Mouse (Mus musculus): Measurements from ENCODE around the gene Angptl8. TPM values are rescaled to one million over a fixed set of nuclear protein-coding genes. Genes with fewer than 3 reads are reported as not detected.
A peak's percentile ranks its signal among the peaks of the same experiment; 100 is the strongest.
"Not testable (repeated sequence)": the region's sequence is repeated elsewhere in the genome, so short reads cannot be mapped to it uniquely, and the experiment has no call there.

The Angptl8 gene
- total RNA-seq, 2 experiments from 2014 or later, result not detected

- no peak for DNase-seq (ENCODE audit: low spot score)
- intact Hi-C loops (cut with DNase I), result no loop called here
Observed at GRCm38 (mm10) chr9:21845381-21846080, 10.2 kb downstream of the Angptl8 start.

DNA sequence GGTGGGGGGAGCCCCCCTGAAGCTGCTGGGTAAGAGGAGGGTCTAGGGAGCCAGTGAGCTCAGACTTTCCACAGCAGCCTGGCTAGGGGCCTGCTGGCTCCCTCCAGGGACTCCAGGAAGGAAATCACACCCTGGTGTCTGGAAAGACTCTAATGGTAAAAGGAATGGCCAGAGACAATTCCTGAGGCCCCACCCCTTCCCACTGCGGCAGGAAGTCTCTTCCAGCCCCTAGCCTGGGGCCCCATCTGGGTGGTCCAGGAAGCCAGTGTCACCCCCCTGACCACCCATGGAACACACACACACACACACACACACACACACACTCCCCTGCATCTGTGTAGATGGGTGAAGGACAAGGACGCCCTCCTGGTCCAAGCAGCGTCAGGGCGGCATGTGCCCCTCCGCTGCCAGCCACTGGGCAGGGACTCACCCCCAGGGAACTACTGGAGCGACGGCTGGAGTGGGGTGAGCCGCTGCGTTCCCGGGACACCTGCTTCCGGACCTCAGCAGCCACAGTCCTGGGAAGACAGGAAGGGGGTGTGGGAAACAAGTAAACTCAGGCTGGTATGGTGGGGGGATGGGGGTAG, 11.5 kb downstream of the Angptl8 start:
- intact Hi-C loops (cut with DNase I), result no loop called here
- peak; percentile 84 for DNase-seq (ENCODE audit: low spot score)

GRCm38 (mm10) chr9:21847425-21847824, 12.1 kb downstream of the Angptl8 start:
- intact Hi-C loops (cut with DNase I), result no loop called here
- no peak for DNase-seq (ENCODE audit: low spot score)

GRCm38 (mm10) chr9:21847926-21848325, 12.6 kb downstream of the Angptl8 start:
- intact Hi-C loops (cut with DNase I), result no loop called here
- DNase-seq (ENCODE audit: low spot score), result no peak

DNA sequence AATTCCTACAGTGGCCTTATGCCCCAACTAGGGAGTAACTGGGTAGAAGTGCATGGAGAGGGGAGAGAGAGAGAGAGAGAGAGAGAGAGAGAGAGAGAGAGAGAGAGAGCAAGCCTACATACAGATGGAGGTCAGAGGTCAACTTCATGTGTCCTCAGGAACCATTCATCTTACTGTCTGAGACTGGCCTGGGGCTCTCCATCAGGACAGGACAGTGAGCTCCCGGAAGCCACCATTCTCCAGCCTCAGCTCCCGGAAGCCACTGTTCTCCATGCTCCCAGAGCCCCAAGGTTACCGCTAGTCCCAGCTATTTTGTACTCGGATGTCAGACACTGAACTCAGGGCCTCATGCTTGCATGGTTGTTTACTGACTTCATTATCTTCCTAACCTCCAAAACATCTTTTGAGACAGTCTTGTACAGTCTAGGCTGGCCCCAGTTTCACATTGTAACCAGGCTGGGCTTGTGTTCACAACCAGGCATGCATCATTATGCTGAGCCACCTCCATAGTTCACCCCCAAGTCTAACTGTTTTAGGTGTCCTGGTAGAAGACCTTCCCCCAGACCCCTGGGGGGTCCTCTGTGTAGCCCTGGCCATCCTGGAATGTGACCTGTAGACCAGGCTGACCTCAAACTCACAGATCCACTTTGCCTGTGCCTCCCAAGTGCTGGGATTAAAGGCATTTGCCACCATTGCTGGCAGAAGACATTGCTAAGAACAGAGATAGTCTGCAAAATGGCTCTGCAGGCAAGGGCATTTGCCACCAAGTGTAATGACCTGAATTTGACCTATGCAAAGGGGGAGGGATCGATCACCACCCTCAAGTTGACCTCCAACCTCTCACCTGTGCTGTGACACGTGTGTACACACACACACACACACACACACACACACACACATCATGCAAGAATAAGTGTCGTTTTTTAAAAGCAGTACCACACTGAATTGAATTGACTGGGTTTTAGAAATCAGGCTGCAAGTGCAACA, 14.7 kb downstream of the Angptl8 start:
- no peak for DNase-seq (ENCODE audit: low spot score)
- intact Hi-C loops (cut with DNase I), result no loop called here

DNA sequence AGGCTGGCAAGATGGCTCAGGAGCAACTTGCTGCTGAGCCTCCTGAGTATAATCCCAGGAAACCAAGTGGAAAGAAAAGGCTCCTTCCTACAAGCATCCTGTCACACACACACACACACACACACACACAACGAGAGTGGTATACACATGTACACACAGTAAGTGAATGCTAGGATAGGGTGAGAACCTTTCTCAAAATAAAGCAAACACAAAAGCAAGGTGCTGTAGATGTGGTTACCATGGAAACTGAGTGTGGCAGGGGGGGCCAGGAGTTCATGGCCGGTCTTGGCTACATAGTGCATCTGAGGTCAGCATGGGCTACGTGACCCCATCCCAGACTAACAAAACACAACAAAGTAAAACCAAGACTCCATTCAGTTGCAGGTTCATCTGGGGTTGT, 15.8 kb downstream of the Angptl8 start:
- DNase-seq (ENCODE audit: low spot score), result no peak
- intact Hi-C loops (cut with DNase I), result no loop called here

DNA sequence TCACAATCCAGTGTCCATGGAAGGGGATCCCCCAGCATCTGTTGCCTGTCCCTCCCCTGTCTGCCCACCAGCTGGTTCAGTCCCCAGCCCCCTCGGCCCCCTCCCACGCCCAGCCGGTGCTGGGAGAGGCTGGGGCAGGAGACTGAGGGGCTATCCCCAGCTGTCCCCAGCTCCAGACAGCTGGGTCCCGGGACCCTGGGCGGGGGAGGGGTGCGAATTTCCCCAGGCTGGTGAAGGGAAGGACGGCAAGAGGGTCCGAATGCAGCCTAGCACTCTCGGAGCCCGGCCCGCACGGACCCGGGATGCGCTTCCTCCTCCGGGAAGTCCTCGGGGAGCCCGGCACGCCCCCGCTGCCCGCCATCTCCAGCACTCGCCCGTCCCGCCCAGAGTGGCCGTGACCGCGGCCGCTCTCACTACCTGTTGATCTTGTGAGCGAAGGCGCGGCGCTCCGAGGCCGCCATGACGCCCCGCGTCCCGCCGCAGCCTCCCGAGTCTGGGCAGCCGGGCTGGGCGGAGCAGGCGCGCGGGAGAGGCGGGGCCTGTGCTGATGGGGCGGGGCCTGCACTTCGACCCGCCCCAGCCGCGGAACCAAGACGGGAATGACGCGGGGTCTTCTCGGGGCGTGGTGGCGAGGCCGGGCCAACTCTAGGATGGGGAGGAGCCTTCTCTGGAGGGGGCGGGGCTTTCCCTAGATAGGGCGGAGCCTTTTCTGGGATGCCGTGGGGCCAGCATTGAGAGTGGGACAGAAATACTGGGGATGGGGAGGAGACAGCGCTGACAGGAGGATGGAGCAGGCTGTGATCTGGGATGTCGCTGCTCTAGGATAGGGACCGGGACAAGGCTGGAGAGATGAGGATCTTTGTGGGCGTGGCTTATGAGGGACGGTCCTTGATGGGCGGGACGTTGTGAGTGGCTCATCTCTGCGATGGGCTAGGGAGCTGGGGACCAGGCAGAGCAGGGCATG, 17.1 kb downstream of the Angptl8 start, which contains the start of gene Dock6:
TSS of gene Dock6 (minus strand) at position 508 of the 964 bp plus-strand sequence.
- DNase-seq (ENCODE audit: low spot score), result peak; percentile 84
- intact Hi-C loops (cut with DNase I), result no loop called here

DNA sequence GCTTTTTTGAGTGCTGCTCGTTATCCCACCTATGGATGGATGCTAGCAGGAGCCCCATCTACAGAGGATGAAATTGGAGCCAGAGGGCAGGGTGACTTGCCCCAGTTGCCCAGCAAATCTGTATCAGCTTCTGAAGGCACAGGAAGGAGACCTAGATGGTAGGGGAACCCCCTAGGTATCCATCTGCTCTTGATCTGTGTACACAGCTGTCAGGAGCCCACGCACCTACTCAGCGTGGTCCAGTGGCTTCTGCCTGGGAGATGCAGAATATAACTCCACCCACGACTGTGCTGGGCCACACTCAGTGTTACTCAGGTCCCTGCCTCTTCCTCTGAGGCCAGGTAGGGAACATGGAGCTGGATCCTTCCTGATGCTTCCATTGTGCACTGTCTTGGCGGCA, 18.7 kb downstream of the Angptl8 start:
- intact Hi-C loops (cut with DNase I), result no loop called here
- DNase-seq (ENCODE audit: low spot score), result no peak

GRCm38 (mm10) chr9:21854894-21855293, 19.6 kb downstream of the Angptl8 start:
- no peak for DNase-seq (ENCODE audit: low spot score)

GRCm38 (mm10) chr9:21857501-21857900, 22.2 kb downstream of the Angptl8 start:
- no peak for DNase-seq (ENCODE audit: low spot score)
- intact Hi-C loops (cut with DNase I), result no loop called here

More at GRCm38 (mm10) chr9:21854894-21855293, 19.6 kb downstream of the Angptl8 start:
- intact Hi-C loops (cut with DNase I), result no loop called here

GRCm38 (mm10) chr9:21858084-21858483, 22.8 kb downstream of the Angptl8 start:
- DNase-seq (ENCODE audit: low spot score), result peak; percentile 73
- intact Hi-C loops (cut with DNase I), result no loop called here

DNA sequence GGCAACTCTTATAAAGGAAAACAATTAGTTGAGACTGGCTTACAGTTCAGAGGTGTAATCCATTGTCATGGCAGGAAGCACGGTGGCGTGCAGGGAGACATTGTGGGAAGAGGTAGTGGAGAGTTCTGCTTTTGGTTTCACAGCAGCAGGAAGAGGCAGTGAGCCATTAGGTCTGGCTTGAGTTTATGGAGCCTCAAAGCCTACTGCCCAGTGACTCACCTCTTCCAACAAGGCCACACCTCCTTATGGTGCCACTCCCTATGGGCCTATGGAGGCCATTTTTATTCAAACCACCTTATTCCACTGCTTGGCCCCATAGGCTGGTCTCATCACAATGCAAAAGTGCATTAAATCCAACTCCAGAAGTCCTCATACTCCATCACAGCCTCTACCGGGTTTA, 24.3 kb downstream of the Angptl8 start:
- intact Hi-C loops (cut with DNase I), result no loop called here
- DNase-seq (ENCODE audit: low spot score), result no peak

DNA sequence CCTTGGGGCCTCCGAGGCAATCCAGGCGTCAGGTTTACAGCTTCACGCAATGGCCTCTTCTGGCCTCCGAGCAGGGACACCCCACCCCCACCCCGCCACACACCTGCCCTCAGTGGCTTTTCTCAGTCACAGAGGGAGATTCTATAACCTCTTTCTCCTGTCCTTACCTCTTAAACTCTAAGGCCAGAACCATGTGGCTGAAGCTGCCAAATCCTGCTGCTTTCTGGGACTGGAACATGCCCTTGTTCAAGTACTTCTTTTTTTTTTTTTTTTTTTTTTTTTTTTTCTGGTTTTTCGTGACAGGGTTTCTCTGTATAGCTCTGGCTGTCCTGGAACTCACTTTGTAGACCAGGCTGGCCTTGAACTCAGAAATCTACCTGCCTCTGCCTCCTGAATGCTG, 25.0 kb downstream of the Angptl8 start:
- intact Hi-C loops (cut with DNase I); DNase-seq (ENCODE audit: low spot score): not testable (repeated sequence)

- DNase-seq (ENCODE audit: low spot score), result no peak
- intact Hi-C loops (cut with DNase I), result no loop called here
Observed at GRCm38 (mm10) chr9:21862181-21862580, 26.9 kb downstream of the Angptl8 start.

GRCm38 (mm10) chr9:21865673-21866398, 30.5 kb downstream of the Angptl8 start:
- intact Hi-C loops (cut with DNase I), result no loop called here
- DNase-seq (ENCODE audit: low spot score), result no peak

DNA sequence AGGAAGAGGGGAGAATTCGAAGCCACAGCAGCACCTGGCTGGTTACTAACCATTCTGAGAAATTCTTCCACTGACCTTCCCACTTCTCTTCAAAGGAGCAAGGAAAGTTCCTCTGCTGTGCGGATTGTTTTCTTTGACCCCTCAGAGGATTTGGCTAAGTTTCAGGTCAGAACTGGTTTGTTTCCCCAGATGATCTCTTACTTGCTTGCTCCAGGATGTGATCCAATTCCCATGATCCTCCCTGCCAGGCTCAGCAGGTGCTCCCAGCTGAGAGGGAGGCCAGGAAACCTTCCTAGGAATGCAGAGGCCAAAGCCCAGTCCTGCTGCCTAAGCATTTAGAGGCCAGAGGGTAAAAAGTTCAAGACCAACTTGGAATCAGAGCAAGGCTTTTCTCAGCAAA, 31.3 kb downstream of the Angptl8 start:
- intact Hi-C loops (cut with DNase I), result no loop called here
- no peak for DNase-seq (ENCODE audit: low spot score)

DNA sequence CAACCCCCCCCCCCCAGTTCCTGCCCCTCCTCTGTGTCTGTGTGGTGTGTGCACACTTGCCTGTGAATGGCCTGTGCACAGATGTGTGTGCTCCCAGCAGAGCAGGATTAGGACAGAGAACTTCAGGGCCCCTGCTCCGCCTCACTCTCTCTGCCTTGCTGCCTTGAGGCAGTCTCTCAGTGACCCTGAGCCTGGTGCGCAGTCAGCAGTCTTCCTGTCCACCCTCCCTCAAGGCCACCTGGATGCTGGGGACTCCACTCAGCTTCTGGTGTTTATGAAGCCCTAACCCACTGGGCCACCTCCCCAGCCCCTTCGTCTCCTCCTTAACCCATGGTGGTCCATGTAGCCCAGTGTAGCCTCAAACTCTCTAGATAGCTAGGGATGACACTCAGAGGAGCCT, 32.4 kb downstream of the Angptl8 start:
- intact Hi-C loops (cut with DNase I), result no loop called here
- DNase-seq (ENCODE audit: low spot score), result no peak

DNA sequence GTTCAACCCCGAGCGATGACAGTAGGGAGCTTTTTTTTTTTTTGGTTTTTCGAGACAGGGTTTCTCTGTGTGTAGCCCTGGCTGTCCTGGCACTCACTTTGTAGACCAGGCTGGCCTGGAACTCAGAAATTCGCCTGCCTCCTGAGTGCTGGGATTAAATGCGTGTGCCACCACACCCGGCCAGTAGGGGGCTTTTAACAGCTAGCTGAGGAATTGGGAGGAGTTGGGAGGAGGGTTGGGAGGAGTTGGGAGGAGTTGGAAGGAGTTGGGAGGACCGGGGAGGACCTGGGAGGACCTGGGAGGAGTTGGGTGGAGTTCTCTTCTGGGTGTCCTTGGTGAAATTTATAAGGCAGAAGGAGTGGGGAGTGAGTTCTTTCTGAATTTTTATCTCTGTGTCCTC, 34.0 kb downstream of the Angptl8 start:
- intact Hi-C loops (cut with DNase I), result not testable (repeated sequence)

More for the DNA sequence above, 34.0 kb downstream of the Angptl8 start:
- peak; percentile 52 for DNase-seq (ENCODE audit: low spot score)
